Mouse (Mus musculus): ENCODE measurements at regions not wholly inside any gene's neighbourhood (a gene's known extent, or its start where the extent isn't known, plus 50 kb on each side); places are given as distances from the start of the nearest gene placed in this dataset.

GRCm38 (mm10) chr3:37838896-37839295 lies 114.6 kb upstream of the Gm5148 start:
- WGBS: 89% methylated on average over 11 of the region's 11 CpGs
- H3K9ac ChIP-seq (ENCODE audit: low read depth, low read length): no peak overlapping the region
- DNase-seq (ENCODE audit: extremely low read depth, low read depth, low spot score): peak; percentile 41
- H3K79me2 ChIP-seq (ENCODE audit: control insufficient read depth, insufficient read depth, low read length): no peaks in the 10 kb centered on the region
- H3K4me1 ChIP-seq (ENCODE audit: control insufficient read depth, insufficient read depth, low read length): no peaks in the 10 kb centered on the region
- no peak for TF ChIP-seq CTCF (IDR thresholded peaks at IDR 0.05; ENCODE audit: low read depth, low read length)
- no peak for TF ChIP-seq POLR2A (IDR thresholded peaks at IDR 0.05; ENCODE audit: extremely low read depth, insufficient read depth, low read length)
- H3K27me3 ChIP-seq (ENCODE audit: control insufficient read depth, insufficient read depth, low read length): no peaks in the 10 kb centered on the region
- H3K27ac ChIP-seq (replicated peaks; ENCODE audit: insufficient read depth, low read depth, low read length): peak overlapping the region; percentile 61
- H3K36me3 ChIP-seq (ENCODE audit: control insufficient read depth, insufficient read depth, low read length): no peaks in the 10 kb centered on the region
- H3K4me3 ChIP-seq (ENCODE audit: insufficient read depth, low read depth, low read length): no peak overlapping the region

GRCm38 (mm10) chr3:37836749-37837148 lies 112.5 kb upstream of the Gm5148 start:
- TF ChIP-seq POLR2A (IDR thresholded peaks at IDR 0.05; ENCODE audit: extremely low read depth, insufficient read depth, low read length) (no peak), CTCF (IDR thresholded peaks at IDR 0.05; ENCODE audit: low read depth, low read length) (no peak)
- Histone ChIP-seq H3K79me2 (ENCODE audit: control insufficient read depth, insufficient read depth, low read length) (no peaks in the 10 kb centered on the region), H3K27ac (replicated peaks; ENCODE audit: insufficient read depth, low read depth, low read length) (no peak overlapping the region), H3K4me1 (ENCODE audit: control insufficient read depth, insufficient read depth, low read length) (no peaks in the 10 kb centered on the region), H3K9ac (ENCODE audit: low read depth, low read length) (no peak overlapping the region), H3K36me3 (ENCODE audit: control insufficient read depth, insufficient read depth, low read length) (no peaks in the 10 kb centered on the region), H3K27me3 (ENCODE audit: control insufficient read depth, insufficient read depth, low read length) (no peaks in the 10 kb centered on the region), H3K4me3 (ENCODE audit: insufficient read depth, low read depth, low read length) (no peak overlapping the region)
- WGBS: 71% methylated on average over 5 of the region's 5 CpGs
- DNase-seq (ENCODE audit: extremely low read depth, low read depth, low spot score): peak; percentile 33

- no peak for TF ChIP-seq CTCF (IDR thresholded peaks at IDR 0.05; ENCODE audit: low read depth, low read length)
- no peak for TF ChIP-seq POLR2A (IDR thresholded peaks at IDR 0.05; ENCODE audit: extremely low read depth, insufficient read depth, low read length)
- Histone ChIP-seq H3K79me2 (ENCODE audit: control insufficient read depth, insufficient read depth, low read length) (no peaks in the 10 kb centered on the region), H3K4me1 (ENCODE audit: control insufficient read depth, insufficient read depth, low read length) (no peaks in the 10 kb centered on the region), H3K36me3 (ENCODE audit: control insufficient read depth, insufficient read depth, low read length) (no peaks in the 10 kb centered on the region), H3K4me3 (ENCODE audit: insufficient read depth, low read depth, low read length) (no peak overlapping the region), H3K27ac (replicated peaks; ENCODE audit: insufficient read depth, low read depth, low read length) (no peak overlapping the region), H3K27me3 (ENCODE audit: control insufficient read depth, insufficient read depth, low read length) (no peaks in the 10 kb centered on the region), H3K9ac (ENCODE audit: low read depth, low read length) (no peak overlapping the region)
- DNase-seq (ENCODE audit: extremely low read depth, low read depth, low spot score): no peak
- 95% methylated on average over 2 of the region's 2 CpGs for WGBS
Measured at GRCm38 (mm10) chr3:37835687-37836086, 111.4 kb upstream of the Gm5148 start.

- DNase-seq (ENCODE audit: extremely low read depth, low read depth, low spot score): no peak
- Histone ChIP-seq H3K4me1 (ENCODE audit: control insufficient read depth, insufficient read depth, low read length) (no peaks in the 10 kb centered on the region), H3K27ac (replicated peaks; ENCODE audit: insufficient read depth, low read depth, low read length) (no peak overlapping the region), H3K36me3 (ENCODE audit: control insufficient read depth, insufficient read depth, low read length) (no peaks in the 10 kb centered on the region), H3K4me3 (ENCODE audit: insufficient read depth, low read depth, low read length) (no peak overlapping the region), H3K27me3 (ENCODE audit: control insufficient read depth, insufficient read depth, low read length) (no peaks in the 10 kb centered on the region), H3K79me2 (ENCODE audit: control insufficient read depth, insufficient read depth, low read length) (no peaks in the 10 kb centered on the region), H3K9ac (ENCODE audit: low read depth, low read length) (no peak overlapping the region)
- TF ChIP-seq POLR2A (IDR thresholded peaks at IDR 0.05; ENCODE audit: extremely low read depth, insufficient read depth, low read length) (no peak), CTCF (IDR thresholded peaks at IDR 0.05; ENCODE audit: low read depth, low read length) (no peak)
- WGBS: 93% methylated on average over 5 of the region's 5 CpGs
Measured at GRCm38 (mm10) chr3:37835135-37835534, 110.8 kb upstream of the Gm5148 start.

GRCm38 (mm10) chr3:37834626-37835025 lies 110.3 kb upstream of the Gm5148 start:
- H3K27me3 ChIP-seq (ENCODE audit: control insufficient read depth, insufficient read depth, low read length): no peaks in the 10 kb centered on the region
- H3K36me3 ChIP-seq (ENCODE audit: control insufficient read depth, insufficient read depth, low read length): no peaks in the 10 kb centered on the region
- 89% methylated on average over 3 of the region's 3 CpGs for WGBS
- no peak overlapping the region for H3K4me3 ChIP-seq (ENCODE audit: insufficient read depth, low read depth, low read length)
- no peak overlapping the region for H3K27ac ChIP-seq (replicated peaks; ENCODE audit: insufficient read depth, low read depth, low read length)
- H3K9ac ChIP-seq (ENCODE audit: low read depth, low read length): no peak overlapping the region
- DNase-seq (ENCODE audit: extremely low read depth, low read depth, low spot score): no peak
- no peak for TF ChIP-seq CTCF (IDR thresholded peaks at IDR 0.05; ENCODE audit: low read depth, low read length)
- no peak for TF ChIP-seq POLR2A (IDR thresholded peaks at IDR 0.05; ENCODE audit: extremely low read depth, insufficient read depth, low read length)
- no peaks in the 10 kb centered on the region for H3K4me1 ChIP-seq (ENCODE audit: control insufficient read depth, insufficient read depth, low read length)
- H3K79me2 ChIP-seq (ENCODE audit: control insufficient read depth, insufficient read depth, low read length): no peaks in the 10 kb centered on the region

GRCm38 (mm10) chr3:37833387-37833786 lies 109.1 kb upstream of the Gm5148 start:
- no peaks in the 10 kb centered on the region for H3K79me2 ChIP-seq (ENCODE audit: control insufficient read depth, insufficient read depth, low read length)
- no peaks in the 10 kb centered on the region for H3K27me3 ChIP-seq (ENCODE audit: control insufficient read depth, insufficient read depth, low read length)
- H3K36me3 ChIP-seq (ENCODE audit: control insufficient read depth, insufficient read depth, low read length): no peaks in the 10 kb centered on the region
- DNase-seq (ENCODE audit: extremely low read depth, low read depth, low spot score): no peak
- 88% methylated on average over 4 of the region's 4 CpGs for WGBS
- H3K27ac ChIP-seq (replicated peaks; ENCODE audit: insufficient read depth, low read depth, low read length): no peak overlapping the region
- H3K9ac ChIP-seq (ENCODE audit: low read depth, low read length): no peak overlapping the region
- no peak for TF ChIP-seq POLR2A (IDR thresholded peaks at IDR 0.05; ENCODE audit: extremely low read depth, insufficient read depth, low read length)
- no peak for TF ChIP-seq CTCF (IDR thresholded peaks at IDR 0.05; ENCODE audit: low read depth, low read length)
- no peak overlapping the region for H3K4me3 ChIP-seq (ENCODE audit: insufficient read depth, low read depth, low read length)
- no peaks in the 10 kb centered on the region for H3K4me1 ChIP-seq (ENCODE audit: control insufficient read depth, insufficient read depth, low read length)
